Mouse (Mus musculus) kidney, adult 9 months (tissue): ENCODE results near the gene Slc22a16.
A peak's percentile ranks its signal among the peaks of the same experiment; 100 is the strongest.

Source experiments
- DNase-seq: peaks from one replicate; pipeline ENCODE4 v3.0.0; 2022

Gene Slc22a16

DNA sequence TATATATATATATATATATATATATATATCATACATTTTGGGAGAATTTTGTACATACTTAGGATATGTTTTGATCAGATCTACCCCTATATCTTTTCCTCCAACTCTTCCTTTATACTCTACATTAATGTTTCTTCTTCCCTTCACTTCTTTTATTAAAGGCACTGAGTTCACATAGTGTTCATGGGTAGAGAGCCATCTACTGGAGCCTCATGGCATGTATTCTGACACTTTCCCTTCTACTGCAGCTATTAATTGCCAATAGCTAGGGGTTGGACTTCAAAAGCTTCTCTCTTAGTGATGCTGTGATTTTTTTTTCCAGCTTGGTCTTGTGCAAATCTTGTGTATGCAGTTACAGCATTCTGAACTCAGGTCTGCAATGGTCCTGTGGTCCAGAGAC is 47.8 kb downstream of the Slc22a16 start:
- DNase-seq, result peak; percentile 54

DNA sequence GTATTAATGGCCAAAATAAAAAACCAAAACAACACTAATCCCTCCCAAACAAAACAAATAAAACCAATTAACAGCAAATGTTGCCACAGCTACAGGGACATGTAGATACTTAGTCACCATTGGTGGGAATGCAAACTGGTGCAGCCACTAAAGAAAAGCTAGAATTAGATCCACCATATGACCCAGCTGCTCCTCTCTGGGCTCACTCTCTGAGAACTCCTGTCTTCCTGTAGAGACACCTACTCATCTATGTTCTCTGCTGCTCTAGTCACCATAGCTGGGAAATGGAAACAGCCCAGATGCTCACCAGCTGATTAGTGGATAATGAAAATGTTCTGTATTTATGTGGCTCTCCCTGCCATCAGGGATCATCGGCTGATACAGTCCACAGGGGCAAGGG is 49.6 kb downstream of the Slc22a16 start:
- no peak for DNase-seq

DNA sequence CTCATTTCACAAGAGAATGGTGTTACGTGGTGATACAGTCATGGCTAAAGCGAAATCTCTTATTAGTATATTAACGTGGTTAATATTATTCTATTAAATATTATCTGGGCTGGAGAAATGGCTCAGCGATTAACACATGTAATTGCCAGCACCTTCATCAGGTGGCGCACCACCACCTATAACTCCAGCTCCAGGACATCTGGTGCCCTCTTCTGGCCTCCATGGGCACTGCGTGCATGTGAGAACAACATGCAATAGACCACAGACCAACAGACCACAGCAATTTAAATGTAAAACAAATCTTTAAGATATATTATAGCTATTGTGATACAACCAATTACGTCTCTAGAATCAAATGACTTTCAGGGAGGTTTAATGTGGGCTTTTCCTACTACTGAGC is 59.0 kb downstream of the Slc22a16 start:
- peak; percentile 94 for DNase-seq

DNA sequence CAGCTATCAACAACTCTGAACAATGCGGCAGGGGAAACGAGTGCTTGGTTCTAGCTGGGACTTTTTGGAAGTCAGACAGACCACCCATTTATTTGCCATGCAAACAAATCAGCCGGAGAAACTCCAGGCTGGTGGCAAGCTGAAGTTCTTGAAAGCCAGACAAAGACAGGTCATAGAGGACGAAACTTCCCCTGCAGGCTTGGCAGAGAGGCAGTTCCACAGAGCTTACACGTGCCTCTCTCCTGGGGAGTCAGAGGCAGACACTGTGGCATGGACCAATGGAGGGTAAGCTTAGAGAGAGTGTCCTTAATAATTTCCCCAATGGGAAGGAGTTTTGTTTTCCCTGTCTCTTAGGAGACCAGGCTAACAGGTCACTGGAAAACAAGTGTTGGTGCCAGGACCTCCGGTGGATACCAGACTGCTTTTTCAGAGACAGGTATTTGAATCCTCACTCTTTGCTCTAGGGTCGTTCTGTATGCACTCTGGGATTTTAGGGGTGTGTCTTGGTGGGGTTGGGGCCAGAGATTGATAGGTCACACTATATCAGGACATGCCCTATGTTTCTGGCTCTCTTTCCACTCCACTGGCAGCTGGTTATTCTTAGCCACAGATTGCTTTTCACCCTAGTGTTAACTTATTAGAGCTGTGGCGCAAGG is 59.6 kb downstream of the Slc22a16 start, which contains the start of gene Ddo:
Ddo (plus strand) TSS at position 356 of the 656 bp plus-strand sequence.
- DNase-seq, result peak; percentile 97

DNA sequence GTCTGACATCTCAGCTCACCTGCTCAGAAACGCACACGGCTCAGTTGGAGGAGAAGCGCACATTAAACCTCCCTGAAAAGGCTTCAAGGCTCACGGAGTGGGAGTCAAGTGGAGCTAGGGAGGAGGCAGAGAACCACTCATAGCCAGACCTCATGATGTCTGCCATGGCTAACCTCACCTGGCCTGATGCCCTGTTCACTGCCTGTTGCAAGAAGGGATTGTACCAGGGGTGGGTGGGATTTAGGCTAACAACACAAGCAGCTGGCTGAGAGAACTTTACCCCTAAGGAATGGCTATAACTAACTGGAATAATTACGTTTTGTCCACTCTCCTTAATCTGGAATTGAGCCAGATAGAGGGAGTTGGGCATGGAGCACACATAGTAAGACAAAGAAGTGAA is 60.3 kb downstream of the Slc22a16 start:
- peak; percentile 92 for DNase-seq

DNA sequence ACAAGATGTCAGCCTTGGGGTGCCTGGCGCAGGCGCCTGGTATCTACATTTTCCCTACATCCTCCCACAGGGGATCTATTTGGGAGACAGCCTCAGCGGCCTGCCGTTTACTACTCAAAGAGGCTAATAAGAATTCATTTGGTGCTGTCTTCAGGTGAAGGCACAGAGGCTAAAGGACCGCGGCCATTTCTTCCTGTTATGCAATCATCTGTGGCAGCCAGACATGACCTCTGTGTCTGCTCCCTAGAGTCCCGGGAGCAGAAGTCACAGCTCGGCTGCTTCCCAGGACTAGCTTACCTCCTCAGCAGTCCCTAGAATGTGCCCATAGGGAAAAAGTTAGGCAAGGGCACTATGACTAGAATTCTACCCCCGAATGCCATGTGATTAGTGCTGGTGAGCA is 60.8 kb downstream of the Slc22a16 start:
- peak; percentile 88 for DNase-seq

DNA sequence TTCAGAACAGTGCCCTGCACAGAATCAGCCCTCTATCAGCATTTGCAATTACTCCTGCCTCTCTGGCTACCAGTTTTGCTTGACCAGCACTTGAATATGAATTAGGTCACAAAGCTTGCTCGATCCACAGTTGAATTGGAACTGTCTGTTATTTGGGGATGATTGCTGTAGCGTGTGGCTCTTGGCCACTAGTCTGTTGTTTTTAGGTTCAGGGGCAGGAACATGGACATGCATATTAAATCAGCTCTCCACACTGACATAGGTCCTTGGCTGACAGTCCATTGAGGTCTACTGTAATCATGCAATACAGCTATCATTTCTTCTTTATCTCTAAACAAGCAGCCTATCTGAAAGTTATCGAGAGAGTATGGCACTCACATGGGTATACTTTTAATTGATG is 62.0 kb downstream of the Slc22a16 start:
- DNase-seq, result no peak

DNA sequence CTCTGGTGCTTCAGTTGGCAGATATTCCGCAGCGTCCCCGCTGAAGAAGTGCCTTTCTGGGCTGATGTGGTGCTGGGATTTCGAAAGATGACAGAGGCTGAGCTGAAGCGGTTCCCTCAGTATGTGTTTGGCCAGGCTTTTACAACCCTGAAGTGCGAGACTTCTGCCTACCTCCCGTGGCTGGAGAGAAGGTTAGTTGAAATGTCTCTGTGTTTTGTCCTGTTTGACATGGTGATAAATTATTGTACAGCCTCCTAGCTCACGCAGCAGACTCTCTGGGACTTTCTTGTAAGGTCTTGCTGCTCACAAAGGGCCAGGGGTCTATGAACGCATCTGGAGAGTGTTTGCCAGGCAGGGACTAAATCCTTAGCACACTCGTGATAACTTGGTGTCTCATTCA is 67.2 kb downstream of the Slc22a16 start:
- no peak for DNase-seq

DNA sequence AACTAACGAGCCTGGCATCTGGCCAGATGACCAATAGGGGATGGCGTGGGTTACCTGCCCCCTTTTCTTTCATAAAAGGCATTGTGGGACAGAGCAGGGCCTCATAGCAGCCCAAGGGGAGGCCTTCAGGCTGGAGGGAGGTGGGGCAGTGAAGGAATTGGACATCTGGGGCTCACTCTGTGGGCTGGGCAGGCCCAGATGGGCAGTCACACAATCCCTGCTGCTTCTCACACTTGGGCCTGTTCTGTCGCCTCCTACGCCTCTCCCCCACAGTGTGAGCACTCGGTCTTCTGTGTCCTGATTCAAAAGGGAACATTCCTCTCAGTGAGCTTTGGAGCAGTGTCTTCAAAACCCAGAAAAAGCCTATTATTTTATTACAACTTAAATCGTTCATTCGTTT is 68.1 kb downstream of the Slc22a16 start:
- no peak for DNase-seq

DNA sequence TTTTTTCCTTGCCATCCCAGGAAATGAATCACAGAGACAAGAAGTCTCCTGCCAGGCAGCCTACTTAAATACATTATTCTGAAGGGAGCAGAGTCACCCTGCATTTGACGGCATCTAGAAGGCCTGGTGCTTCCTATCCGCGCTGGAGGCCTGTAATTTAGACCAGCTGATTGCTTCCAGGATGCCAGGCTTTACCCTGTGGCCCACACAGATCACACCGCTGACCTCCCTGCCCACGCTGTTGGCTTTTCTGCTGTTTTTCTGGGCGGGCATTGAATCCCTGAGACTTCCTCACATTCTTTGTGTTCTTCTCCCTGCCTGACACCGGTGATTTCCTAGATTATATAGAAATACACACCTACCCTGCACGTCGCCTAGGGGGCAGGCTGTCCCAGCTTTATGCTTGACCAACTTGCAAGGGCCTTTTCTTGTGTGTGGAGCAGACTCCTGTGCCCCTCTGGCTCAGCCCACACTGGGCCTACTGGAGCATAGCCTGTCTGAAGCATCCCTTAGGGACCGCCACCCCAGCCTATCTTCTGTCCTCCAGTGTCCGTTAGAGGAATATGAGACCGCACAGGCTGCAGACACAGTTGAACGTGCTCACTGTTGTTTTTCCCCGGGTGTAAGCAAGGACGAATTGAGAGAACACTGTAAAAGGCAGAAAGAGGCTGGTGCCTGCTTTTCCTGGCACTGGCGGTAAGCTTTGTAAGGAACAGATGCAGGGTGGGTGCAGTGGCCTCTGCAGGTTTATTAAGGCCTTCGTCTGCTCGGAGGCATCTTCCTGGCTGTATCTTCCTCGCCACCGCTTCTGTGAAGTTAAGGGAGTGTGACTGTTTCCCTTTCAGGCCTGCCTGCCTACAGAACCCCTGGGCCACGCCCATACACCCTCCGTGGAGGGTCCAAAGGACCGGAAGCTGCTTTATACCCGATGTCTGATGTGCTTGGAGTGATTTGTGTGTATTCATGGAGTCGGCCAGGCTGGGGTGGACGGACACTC is 69.0 kb downstream of the Slc22a16 start:
- DNase-seq, result no peak

DNA sequence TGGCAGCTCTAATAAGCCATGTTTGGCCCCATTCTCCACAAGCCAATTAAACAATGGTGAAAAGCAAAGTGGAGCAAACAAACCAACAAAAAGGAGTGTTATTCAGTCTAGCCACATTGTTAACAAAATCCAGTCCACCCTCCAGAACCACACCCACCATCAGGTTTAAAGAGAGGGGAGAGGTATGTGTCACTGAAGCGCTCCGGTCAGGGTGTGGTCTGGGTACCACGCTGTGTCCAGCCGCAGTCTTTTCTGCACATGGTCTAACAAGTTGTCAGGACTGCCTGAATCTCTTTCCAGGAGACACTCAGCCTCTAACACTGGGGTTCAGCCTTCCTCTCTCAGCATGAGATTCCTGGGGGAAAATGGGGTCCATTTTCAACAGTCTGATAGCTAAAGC is 70.3 kb downstream of the Slc22a16 start:
- DNase-seq, result no peak

DNA sequence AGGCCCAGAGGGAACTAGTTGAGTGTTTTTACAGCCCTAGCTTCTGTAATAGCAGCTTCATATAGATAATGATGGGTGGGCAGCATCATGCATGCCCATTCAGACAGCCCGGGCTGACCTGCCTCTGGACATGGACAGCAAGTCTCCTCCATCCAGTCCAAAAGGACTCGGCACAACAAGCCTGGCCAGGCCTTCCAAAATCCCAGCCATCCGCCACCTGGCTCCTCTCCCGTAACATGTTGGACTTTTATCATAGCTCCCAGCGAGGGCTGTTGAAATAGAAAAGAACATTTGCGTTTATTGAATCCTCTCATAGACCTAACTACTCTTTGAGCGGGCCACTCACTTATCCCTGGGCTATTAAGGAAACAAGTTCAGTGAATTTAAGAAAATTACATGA is 71.8 kb downstream of the Slc22a16 start:
- no peak for DNase-seq

DNA sequence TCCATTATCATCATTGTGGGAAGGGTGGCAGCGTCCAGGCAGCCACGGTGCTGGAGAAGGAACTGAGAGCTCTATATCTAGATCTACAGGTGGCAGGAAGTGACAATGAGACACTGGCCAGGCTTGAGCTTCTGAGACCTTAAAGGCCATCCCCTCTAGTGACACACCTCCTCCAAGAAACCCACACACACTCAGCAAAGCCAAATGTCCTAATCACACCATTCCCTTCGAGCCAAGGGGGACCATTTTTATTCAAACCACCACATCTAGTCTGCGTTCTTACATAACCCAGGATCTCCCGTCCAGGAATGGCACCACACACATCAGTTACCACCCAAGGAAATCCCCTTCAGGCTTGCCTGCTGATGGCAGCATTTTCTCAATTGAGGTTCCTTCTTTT is 73.0 kb downstream of the Slc22a16 start:
- no peak for DNase-seq

DNA sequence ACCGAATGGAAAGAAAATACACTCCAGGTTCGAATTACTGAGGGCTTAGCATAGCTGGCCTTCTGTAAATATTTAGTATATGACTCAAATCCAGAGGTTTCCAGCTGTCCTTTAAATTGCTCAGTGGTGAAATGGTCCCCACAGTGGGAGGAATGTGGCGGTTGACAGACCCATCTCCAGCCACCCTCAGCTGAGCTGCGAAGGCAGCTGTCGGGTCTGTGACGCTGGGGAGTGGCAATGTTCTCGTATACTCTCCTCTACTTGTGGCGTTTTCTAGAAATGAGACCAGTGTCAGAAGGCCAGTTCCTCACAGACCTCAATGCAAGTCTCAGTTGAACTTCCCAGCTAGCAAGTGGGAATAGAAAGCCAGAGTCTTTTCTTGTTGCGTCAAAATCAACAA is 74.3 kb downstream of the Slc22a16 start:
- DNase-seq, result no peak

DNA sequence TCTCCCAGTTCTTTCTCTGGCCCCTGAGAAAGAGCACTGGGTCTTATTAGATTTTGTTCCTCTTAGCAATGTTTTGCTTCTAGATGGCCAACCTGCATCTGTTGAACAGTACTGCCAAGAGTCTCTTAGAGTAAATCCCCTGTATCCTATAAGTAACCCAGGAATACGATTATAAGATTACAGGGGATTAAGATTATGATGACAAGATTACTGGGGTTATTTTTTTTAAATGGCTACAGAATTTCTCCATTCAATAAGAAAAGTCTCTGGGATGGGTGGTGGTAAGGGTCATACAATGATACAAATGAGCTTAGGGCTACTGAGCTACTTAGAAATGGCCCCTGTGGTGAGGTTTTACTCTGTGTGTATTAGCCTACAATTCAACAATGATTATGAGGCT is 75.2 kb downstream of the Slc22a16 start:
- DNase-seq, result no peak

DNA sequence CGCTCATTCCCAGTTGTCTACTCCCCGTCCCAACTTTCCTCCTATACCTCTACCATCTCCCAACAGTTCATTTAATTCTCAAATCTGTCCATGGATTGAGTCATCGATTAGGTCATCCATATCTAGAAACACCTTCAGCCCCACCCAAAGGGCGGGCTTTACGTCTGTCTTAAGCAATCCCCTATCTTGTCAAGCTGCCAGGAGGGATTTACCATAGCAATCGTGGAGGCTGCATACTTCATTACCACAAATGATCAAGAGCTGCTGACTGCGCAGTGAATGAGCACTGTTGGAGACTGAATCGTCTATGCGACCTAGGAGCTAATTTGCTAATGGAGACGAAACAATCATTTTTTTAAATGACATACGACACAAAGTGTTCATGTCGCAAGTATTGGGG is 78.6 kb downstream of the Slc22a16 start:
- DNase-seq, result no peak

DNA sequence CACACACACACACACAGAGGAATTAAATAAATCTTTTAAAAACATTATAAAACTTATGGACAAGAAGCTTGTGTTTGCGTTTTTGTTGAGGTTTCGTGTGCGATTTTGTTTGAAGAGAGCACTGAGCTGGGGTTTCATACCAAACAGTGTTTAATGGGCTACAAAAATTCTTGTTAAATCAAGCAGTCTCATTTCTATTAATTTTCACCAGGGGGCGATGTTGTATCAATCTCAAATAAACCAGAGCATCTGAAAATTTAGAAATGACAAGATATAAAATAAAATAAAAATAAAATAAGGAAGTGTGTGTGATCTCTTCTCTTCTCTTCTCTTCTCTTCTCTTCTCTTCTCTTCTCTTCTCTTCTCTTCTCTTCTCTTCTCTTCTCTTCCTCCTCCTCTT is 79.5 kb downstream of the Slc22a16 start:
- no peak for DNase-seq

DNA sequence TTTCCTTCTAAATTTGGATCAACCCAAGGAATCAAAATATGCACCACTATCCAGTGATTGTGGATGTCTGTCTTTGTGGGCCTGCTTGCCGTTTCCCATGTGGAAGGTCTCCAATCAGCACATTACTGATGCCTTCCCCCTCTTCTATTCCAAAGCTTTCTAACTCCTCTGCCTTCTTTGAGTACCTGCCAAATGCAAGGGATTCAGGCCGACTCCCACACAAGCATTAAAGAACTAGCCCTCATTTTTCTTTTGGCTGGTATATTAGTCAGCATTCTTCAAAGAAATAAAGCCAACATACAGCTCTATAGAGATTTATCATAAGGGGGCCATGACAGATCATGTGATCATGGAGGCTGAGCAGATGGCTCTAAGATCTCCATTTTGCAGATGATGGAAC is 81.5 kb downstream of the Slc22a16 start:
- no peak for DNase-seq
